Mouse (Mus musculus) adrenal gland, postnatal 4 days (tissue): ENCODE data around the gene Syt7. TPM values are rescaled to one million over a fixed set of nuclear protein-coding genes. Genes with fewer than 3 reads are reported as not detected.

Source experiments
- DNase-seq, 2 experiments: peaks; one replicate each; pipeline ENCODE4 v3.0.0; 2021 to 2022; ENCODE audit warnings: low spot score in 2 of 2, mixed read lengths in 2 of 2
- long read RNA-seq, 2 experiments: library from polyadenylated mRNA; stranded (forward); transcript quantifications; one replicate each; pipeline ENCODE4 v2.0.0; 2021
- total RNA-seq, 2 experiments: library from RNA; stranded (reverse); gene quantifications; 2 replicates each; pipeline ENCODE4 v1.2.3; 2021

The Syt7 gene
- 10 to 100 TPM; 46.1 to 47.4 TPM for total RNA-seq
- long read RNA-seq, experiment 1, partial matches to known transcripts = 0 of 10 reads
- long read RNA-seq, experiment 1, other reads (novel, unspliced or antisense) = 8 of 10 reads
- long read RNA-seq, experiment 2, partial matches to known transcripts = 0 of 12 reads
- long read RNA-seq, experiment 2, other reads (novel, unspliced or antisense) = 12 of 12 reads

DNA sequence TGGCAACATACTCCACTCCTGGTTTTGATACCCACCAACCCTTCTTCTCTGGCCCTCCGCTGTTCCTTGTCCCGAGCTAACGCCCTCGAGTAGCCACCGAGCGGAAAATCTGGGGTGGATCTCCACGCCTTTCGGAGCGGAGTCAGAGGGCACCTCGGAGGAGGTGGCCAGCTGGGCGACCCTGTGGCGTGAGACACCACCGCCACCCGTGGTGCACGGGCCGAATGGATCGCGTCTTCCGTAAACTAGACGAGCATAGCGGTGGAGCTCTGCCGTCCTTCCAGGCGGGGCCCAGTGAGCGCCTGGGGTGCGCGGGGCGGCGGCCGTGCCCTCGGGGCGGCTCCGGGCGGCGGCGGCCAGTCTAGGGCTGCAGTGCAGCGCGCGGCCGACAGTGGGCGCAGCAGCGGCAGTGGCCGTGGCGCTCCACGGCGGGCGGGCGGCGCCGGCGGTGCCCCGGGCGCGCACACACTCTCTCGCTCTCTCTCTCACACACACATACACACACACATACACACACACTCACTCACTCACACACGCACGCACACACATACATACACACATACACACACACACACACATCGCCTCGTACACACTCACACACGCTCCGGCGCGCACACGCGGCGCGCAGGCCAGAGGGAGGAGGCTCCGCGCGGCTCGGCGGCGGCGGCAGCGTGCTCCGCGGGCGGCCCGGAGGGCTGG, at the start of gene Syt7:
Gene Syt7, plus strand, starts transcription at position 476 of the 699 bp plus-strand sequence.
- peak; percentile 81 to 90 for DNase-seq

DNA sequence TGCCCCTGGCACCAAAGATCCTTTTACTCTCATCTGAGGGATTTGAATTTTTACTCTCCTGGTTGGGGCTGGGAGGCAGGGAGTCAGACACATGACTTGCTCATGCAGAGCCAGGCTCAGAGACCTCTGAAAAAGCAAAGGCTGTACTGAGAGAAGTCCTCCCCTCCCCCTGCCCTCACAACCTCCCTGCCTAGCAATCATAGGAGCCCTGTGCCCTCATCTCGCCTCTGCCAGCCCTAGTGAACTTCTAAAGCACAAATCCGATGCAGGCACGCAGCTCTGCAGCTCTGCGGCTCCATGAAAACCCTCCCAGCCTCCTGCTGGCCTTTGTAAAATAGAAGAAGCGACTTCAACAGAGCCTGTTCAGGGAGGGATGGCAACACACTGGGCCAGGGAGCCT, 49.6 kb upstream of the Syt7 start:
- no peak for DNase-seq

DNA sequence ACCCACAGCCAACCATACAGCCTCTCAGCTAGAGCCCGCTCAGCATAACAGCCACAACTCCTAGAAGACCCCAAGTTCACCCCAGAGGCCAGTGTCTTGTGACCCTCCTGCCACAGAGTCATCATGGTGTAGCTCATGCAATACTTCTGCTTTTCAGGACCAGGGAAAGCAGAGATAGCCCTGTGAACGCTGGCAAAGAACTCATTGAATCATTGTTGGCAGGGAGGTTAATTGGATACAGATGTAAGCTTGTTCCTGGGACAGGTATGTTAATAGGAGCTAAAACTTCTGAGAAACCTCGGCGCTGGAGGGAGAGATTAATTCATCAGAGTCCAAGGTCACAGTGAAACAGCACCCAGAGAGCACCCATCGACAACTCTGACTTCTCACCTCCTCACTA, 48.2 kb upstream of the Syt7 start:
- no peak for DNase-seq

DNA sequence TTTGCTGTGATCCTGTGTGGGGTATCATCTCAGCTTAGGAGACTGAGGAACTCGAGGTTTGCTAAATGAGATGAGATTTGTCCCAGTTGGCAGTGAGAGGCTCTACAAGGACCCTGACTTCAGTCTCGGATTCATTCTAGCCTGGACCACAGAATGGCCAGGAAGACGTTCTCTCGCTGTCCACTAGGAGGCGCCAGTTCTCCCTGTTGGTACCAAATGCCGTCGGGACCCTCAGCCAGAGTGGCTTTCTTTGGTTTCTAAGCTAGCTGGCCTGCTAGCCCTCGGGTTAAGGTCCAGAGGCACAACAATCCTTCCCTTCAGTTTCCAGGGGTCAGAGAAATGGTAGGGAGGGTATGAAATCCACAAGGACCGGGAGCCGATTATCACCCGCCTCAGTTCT, 47.7 kb upstream of the Syt7 start:
- DNase-seq = peak; percentile 29 to 35

DNA sequence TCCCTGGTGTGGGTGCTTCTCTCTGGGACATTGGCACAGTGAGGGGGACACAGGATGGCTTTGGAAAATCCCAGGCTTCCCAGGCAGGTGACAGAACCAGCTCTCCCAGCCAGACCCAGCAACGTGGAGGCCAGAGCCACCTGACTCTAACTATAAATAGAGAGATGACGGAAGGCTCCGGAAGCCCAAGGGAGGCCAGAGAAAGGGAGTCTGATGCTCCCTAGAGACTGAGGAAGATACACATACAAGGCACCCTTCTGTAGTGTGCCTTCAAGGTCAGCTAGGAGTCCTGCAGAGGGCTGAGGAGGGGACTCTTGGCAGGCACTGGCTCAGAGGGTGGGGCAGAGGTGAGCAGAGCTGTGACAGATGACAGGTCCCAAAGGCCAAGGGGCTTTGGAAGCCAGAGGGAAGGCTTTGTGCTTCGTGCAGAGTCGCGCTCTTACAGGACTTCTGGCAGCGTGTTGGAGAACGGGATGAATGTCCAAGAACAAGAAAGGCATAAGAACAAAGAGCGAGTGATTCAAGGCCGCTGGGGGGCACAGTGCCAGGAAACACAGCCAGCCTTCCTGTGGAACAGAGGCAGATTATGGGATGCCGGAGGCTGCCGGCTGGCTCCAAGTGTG, 47.0 kb upstream of the Syt7 start:
- peak; percentile 25 to 55 for DNase-seq

DNA sequence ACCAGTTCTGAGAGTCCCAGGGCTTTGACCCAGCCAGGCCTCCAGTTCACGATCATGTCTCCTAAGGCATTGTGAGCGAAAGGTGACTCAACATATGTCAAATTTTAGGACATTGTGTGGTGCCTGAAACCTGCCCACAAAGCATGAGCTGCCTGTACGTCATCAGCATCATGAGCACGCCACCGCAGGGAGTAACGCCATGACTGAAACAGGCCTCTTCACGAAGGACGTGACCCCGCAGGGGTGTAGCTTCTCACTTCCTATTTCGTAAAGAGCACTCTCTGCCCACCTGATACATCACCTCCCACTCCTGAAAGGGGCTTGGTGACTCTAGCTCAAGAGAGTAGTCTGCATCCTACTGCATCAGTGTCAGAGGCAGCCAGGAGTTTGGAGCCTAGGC, 45.0 kb upstream of the Syt7 start:
- DNase-seq = no peak

DNA sequence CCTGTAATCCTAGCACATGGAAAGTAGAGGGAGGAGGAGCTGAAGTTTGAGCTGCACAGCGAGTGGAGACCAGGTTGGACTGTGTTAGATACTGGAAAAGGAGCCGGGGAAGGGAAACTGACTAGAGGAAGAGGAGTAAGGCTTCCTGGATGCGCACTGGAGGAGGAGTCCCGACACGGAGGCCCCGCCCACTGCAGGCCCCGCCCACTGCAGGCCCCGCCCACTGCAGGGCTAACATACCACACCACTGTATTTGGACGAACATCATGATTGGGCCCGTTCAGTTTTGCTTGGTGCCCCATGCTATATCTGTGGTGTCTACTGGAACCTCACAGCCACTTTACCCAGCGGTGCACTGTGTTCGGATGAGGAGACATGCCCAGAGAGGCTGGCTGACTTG, 43.2 kb upstream of the Syt7 start:
- no peak for DNase-seq

DNA sequence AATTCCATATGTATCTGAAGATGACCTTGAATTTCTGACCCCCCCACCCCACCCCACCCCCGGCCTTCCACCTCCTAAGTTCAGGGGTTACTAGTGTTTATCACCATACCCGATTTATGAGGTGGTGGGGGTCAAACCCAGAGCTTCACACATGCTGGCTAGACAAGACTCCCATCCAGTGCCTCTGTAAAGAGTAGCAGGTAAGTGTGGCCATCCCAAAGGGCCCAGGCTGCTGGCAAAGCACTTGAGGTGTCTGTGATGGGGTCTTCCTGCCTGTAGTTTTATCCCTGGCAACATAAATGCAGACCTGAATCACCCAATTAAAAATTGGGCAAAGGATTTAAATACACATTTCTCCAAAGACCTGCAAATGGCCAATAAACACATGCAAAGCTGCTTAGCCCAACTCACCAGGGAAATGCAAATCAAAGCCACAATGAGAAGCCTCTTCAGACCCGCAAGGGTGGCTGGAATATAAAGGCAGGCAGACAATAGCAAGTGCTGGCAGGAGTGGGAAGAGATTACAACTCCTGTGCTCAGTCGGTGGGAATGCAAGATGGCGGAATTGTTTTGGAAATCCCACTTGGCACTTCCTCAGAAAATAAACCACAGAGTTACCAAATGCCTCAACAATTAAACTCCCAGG, 41.1 kb upstream of the Syt7 start:
- no peak for DNase-seq

DNA sequence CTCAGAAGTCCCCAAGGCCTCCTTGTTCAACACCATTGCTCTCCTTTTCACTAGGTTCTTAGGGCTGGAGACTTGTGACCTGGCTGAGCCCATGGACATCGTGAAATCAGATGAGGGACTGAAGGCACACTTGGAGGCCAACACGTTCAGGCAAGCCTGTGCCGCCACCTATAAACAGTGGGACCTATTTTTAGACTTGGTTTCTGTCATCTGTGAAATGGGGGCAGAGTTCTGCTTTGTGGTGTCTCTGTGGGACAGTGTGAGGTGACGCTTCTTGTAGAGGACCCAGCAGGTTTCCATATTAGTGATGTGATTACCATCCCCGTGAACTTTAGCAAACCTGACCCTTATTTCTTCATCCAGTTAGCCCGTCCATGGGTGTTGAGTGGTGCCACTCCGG, 36.7 kb upstream of the Syt7 start:
- DNase-seq = no peak

DNA sequence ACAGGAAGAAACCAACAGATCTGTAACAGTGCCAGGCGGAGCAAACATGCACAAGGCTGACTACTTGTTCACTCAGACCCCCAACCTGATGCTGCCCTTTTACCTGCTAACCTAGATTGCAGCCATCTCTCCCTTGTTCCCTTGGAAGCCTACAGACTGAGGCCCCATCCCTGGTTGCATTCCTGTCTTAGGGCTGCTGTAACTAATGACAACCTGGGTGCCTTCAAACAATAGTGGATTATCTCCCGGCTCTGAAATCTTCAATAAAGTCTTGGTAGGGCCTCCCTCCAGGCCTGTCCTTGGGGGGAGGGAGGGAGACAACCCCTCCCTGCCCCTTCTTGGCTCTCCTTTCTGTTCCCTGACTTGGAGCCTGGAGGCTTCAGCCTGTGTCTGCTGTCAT, 34.1 kb upstream of the Syt7 start:
- DNase-seq = no peak

DNA sequence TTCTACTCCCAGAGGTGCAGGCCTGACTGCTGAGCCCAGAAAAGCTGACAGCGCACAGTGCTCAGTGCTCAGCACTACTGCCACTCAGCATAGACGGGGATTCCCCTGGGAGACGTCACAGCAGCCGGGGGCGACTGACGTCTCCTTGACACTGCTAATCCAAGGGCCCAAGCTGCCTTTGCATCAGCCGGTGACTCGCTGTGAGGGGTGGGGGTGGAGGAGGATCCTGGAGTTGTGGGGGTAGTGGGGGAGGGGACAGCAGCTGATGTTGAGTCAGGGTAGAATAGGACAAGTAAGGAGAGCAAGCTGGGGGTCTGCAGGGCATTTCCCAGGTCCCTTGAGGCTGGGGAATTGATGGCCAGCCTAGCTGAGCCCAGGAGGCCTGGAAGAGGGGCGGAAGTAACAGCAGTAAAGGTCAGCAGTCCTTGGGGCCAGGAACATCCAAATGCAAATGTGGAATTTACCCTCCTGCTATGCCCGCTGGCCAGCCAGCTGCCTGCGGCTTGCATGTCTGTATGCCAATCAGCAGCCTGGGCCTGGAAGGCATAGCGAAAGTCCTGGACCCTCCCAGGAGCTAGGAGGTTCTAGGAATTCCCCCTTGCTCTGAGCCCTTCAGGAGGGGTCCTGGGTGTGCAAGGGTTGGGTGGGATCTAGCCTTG, 31.9 kb upstream of the Syt7 start:
- DNase-seq = peak in 1 of 2 experiments; percentile 18

DNA sequence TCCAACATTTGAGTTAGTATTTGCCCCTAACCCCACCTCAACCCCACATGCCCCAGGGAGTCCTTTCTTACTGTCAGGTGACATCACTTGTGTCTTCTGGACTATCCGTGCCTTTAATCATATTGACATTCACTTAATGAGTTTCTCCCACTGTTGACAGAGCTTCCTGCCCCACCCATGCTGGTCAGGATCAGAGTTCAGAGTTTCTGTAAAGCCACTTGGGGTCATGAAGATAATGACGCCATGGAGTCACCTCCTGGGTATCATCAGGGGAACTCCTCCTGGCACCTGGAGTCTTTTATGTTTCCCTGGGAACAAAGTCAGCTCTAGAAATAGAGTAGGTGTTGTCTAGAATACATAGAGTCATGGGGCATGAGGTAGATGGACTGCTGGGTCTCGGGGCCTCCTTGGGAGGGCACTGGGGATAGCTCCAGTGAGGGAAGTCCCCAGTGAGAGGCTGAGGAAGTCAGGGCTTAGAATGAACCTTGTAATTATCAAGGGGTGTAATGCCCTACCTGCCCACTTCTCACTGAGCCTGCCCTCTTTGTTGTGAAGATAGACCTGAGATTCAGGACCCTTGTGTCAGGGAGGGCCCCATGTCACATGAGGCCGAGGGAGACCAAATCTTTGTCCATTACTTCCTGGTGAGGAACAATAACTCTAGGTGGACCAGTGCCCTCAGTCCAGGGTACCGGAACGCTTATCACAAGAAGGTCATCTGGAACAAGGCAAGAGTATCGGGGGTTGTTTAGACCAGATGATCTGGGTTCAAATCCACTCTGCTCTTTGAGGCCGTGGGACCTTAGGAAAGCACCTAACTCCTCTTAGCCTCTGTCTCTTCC, 29.6 kb upstream of the Syt7 start:
- DNase-seq = no peak

DNA sequence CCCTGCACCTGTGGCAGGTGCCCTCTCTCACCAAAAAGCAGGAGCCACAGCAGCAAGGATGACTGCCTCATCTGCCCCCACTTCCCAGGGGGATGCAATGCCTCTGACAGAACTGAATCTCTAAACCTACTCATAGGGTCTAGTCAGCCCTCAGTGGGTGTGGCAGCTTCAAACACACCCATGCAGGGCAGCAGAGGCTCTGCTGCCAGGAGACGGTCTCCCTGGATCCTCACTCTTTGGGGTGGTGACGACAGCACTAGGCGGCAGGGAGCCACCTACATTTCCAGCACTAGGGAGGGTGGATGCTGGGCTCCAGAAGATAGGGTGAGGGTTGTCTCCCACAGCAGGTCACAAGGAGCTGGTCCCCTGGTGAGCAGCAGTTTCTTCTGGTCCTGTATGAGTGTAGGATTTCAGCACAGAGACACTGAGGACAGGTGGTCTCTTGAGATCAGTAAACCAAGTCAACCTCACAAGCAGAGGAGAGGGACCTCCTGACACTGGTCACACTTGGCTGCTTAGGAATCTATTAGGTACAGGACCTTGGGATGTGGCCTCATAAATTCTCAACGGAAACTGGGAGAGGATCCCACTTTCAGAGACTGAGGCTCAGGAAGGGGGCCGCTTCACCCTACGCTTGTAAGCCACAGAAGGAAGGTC, 26.3 kb upstream of the Syt7 start:
- no peak for DNase-seq

DNA sequence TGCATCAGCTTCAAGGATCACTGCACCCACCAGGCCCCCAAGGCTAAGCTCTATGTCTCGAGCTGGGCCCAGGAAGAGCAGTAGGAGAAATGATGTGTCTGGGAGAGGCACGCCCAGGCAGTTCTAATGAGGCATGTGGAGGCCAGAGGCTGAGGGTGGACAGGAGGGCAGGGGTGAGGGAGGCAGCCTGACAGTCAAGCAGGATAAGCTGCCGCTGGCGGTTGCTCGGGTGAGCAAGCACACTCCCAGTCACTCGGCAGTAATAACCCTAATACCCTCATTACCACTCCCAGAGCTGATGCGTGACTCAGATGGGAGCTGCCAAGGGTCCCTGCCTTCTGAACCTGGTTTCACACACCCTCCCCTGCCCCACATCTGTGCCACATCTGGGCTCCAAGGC, 25.0 kb upstream of the Syt7 start:
- no peak for DNase-seq

DNA sequence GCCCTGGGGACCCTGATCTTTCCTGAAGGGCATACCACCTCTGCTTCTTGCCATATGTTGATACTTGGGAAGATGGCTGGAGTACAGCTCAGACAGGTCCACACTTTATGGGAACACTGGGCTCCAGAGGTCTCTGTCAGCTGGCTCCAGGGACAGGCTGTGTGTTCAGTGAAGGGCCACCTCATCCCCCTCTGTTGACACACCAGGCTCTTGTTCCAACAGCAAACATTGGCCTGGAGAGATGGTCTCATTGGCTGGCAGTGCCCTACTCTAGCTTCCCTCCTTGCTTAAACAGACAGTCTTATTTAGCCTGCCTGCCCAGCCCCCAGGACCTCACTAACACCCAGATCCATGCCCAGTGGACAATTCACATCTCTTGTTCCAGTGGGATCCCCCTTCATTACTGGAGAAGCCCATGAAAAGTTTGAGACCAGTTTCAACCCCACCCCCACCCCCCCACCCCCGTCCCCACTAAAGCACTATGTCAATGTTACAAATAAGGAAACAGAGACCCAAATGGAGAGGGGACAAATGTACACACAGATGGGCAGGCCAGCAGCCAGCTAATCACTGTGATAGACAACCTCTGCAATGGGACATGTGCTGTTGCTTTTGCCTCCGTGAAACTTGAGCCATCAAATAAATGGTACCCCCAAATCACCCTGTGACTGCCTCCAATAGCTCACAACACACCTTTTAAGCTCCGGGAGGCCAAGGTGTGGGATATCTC, 22.6 kb upstream of the Syt7 start:
- no peak for DNase-seq

DNA sequence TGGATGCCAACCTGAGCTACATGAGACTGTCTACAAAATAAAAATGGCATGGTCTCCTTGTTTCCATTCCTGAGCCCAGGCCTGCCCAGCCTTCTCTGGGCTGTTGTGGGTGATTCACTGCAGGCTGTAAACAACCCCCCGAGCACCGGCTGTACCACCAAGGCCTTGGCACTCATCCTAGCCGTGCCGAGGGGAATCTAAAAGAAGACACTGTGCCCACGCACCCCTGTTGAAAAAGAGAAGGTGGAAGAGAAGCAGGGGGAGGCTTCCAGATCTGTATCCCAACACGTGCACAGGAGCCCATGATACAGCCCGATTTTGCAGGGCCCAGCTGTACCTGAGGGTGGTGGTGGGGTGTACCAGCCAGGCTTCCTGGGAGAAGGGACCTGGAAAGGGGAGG, 21.1 kb upstream of the Syt7 start:
- no peak for DNase-seq

DNA sequence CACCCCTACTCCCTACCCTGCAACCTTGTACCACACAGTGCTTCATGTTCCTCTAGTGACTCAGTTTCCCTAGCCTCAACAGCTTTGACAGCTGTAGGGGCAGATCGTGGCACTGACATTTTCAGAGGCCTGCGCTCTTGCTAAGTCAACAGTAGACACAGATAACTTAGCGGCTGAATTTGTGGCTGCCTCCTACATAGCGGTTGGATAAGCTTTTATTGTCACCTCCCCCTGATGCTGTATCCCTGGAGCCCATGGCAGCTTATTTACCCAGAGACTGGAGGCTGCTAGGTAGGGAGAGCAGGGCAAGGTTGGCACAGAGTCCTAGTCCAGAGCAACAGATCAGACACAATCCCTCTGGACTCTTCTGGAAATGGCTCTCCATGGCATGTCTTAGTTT, 19.0 kb upstream of the Syt7 start:
- DNase-seq = no peak

DNA sequence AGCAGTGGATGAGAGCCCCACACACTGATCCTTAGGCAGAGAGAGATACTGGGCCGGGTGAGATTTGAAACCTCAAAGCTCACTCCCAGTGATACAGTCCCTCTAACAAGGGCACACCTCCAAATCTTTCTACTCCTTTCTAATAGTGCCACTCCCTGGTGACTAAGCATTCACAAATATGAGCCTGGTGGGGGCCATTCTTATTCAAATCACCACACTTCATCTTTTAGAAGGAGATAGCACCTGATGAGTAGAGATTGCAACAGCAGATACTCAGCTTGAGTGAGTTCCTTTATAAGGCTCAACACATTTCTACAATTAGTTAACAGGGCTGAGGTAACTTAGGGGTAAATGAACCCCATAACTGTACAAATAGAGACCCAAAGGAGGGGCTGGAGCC, 15.7 kb upstream of the Syt7 start:
- DNase-seq = no peak

DNA sequence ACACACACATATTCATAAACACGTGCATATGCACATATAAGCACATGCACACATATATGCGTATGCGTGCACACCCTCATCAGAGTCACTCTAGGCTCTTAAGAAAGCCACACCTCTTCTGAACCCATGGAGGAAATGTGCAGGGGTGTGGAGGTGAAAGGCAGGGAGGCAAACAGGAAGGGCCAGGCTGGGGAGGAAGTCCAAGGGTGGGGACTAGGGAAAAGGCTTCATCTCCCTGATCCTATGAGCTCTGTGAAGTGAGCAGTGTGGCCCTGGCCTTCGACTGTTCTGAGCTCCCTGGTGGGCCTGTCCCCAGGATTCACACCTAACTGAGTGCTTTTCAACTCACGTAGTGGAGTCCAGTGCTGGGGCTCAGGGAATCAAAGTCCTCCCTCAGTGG, 13.6 kb upstream of the Syt7 start:
- no peak for DNase-seq

DNA sequence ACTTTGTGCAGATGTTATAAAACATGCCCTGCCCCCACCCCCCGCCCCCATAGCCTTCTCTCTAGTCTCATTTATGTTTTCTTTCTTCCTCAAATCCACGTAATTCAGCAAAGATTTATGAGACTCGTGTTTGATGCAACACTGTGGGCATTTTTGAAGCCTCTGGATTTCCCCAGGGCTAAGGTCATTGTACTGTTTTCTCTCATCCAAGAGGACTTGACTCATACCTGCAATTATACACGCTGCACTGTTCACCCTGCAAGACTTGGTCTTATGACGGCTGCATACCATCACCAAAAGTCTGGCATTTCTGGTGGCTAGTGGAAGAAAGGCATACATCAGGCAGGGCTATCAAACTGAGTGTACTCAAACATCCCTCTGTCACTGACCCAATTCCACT, 8.9 kb upstream of the Syt7 start:
- DNase-seq = no peak
